Mouse (Mus musculus) T-helper 1 cell (primary cell): ENCODE measurements at regions not wholly inside any gene's neighbourhood (a gene's known extent, or its start where the extent isn't known, plus 50 kb on each side); places are given as distances from the start of the nearest gene placed in this dataset.

Experiments used
- in situ Hi-C: fragments of 300-600 bp; cut with MboI, MseI; formaldehyde crosslinking; loops from one replicate; pipeline ENCODE4 v1.15.1; 2025; ENCODE audit warnings: high pct_unique_total_duplicates

DNA sequence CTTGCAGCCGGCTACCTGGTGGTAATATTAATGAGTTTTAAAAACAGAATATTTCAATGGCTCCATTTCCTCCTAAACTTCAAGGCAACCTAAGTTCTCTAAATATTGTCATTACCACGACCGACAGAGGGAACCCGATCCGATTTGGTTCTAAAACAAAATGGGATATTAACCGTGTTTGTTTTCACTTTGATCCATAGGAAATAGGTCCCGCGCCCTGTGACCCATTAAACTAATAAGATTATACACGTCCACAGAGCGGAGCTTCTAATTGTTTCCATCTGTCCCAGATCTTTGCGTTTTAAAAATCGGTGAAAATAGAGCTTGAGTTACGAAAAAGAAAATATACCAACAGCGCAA lies 254.8 kb upstream of the Nfe2l3 start:
- in situ Hi-C loops, result no loop called here

DNA sequence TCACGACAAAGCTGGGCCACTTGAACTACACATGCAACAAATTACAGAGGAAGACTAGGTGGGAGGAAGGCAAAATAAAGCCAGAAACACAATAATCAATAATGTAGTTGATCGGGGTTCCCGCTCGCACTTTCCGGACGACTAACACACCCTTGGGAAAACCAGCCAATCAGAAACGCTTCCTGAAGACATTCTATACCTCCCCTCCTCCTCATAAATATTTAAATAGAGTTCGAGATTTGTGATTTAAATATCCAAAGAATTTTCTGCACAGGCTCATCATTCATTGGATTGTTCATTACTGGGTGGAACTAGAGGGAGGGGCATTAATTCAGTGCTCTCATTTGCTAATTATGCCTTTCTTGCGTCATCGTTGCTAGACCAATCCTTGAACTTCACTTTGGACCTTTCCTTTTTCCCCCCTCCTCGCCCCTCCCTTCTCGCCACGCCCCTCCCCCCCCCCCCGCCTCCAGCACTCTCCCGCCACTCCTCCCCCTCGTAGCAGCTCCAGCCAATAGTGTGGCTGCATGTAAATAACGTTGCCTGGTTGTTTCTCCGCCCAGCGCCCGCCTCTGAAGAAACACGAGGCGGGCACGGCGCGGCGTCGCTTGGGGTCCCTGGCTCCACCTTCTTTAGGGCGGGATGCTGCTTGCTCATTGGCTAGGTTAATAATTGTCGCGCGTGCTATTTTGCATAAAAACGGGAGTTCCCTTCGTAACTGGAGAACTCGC lies 254.2 kb upstream of the Nfe2l3 start:
- in situ Hi-C loops, result no loop called here

DNA sequence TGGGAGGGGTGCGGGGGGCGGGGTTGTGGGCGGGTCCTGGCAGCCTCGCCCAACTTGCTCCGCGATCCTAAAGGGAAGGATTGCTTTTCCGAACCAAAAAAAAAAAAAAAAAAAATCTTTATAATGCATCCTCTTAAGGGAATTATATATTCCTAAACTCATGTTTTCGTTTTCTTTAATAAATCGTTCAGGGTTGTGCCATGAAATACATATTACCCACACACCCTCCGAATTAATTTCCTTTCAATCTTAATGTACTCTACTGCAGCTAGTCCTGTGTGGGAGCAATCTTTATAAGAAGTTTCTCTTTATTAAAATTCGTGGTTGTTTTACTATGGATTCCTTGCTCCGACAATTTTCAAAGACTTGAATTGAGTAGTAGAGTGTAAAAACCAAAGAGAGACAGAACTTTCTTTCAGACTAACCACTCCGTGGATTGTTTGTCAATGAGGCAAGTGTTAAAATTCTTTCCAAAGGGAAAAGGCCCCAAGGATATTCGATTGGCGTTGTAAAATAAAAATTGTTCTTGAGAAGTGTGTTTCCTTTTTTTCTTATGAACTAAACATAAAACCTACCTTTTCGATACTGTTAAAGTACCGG lies 253.6 kb upstream of the Nfe2l3 start:
- in situ Hi-C loops, result no loop called here

DNA sequence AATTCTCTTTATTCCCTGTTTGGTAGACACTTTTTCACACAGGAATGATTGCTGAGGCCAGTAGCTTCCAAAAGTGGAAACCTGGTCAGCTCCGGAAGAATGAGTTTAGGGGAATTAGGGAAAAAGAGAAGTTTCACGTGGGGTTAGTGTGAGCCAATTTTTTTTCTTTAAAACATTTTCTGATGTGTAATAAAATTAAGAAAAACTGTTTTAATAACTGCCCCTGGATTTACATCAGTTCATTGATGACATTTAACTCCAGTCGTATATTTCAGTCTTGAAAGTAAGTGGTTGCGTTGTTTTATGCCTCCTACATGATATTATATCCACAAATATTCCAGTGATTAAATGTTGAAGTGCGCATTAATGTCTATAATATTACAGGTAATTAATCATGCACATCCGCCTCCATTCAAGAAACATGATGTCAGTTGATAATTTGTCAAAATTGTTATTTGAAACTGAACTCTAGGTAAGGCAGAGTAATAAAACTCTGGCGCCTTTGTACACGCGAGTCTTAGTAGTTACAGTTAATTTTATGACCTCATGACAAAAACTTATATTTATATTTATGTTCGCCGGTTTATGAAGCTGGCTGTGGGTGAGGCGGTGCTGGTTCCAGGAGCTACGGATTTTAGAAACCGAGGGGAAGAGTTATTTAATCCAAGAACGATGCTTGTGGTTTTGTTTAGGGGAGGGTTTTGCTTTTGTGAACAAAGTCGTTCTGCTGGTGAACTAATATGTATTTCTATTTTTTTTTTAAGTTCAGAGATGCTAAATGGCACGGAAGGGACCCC lies 252.5 kb upstream of the Nfe2l3 start:
- in situ Hi-C loops, result no loop called here

DNA sequence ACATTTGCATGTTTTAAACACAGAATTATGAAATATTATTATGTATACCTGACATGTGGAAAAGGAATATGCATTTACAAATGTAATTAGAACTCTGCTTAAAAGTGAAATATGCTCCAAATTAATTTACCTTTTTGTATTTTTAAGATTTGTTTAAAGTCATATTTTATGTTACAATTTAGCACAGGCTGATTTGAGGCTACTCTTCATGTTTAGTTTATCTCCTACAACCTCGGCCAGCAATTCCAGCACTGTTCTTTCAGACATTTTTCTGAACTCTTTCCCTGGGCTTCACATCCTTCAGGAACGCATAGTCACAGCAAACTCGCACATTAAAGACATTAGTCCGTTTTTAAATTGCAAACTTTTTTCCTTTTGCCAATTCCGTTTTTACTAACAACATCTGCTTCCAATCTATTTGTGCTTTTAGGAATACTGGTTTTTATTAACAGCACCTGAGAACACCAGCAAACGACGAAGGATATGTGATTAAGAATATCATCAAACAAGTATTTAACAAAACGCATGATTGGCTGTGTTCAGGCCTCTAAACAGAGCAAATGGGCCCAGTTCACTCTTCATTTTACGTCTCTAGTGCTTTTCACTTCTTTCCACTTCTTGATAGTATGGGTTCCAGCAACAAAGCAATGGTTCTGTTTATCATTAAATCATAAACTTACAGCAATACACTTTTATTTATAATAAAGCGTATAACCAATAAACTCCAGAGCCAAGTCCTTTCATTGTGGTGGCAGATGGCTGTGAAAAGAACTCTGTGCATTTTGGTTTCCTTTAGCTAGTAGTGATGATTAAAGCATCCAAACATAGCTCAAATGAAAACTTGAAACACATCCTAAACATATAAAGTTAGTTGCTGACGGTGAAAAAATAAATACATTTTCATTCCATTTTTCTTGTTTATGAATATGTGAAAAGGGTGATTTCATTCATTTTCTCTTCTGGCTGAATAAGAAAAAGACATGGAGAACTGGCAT lies 251.3 kb upstream of the Nfe2l3 start:
- in situ Hi-C loops, result no loop called here

DNA sequence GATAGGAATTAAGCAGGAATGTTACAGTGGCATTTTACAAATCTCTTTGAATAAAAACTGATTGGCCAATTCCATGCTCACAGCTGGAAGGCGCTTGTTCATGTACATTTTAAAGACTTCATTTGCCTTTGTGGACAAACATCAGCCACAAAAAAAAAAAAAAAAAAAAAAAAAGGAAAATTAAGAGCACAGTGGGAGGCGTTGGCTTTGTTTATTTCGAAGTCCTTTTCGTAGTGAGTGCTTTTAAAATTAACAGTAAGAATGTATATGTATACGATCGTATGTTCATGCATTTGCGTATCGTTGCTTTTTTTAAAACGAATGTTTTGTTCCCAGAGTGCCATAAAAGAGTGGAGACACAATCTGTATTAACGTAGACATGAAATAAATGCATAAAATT lies 250.6 kb upstream of the Nfe2l3 start:
- in situ Hi-C loops, result no loop called here

DNA sequence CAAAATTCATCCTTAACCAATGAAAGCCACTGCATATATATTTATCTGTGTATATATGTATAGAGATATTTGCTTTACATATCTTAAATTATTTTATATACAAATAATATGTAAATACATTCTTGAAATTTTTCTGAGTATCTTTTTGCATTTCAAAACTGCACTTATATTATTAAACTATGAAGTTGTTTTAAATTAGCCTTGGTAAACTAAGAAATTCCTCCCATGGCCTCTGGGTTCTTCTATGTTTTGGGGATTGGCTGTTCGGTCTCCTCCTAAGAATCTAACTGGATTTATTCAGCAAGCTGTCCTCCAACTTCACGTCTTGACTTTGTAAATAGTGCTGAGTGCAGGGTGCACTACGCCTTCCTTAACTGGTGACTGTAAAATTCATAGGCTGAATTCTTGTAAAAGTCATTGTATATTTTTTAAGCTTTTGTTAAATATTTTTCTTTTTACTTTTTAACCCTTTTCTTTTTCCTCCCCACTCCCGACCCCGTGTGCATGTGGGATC lies 249.6 kb upstream of the Nfe2l3 start:
- in situ Hi-C loops, result no loop called here

DNA sequence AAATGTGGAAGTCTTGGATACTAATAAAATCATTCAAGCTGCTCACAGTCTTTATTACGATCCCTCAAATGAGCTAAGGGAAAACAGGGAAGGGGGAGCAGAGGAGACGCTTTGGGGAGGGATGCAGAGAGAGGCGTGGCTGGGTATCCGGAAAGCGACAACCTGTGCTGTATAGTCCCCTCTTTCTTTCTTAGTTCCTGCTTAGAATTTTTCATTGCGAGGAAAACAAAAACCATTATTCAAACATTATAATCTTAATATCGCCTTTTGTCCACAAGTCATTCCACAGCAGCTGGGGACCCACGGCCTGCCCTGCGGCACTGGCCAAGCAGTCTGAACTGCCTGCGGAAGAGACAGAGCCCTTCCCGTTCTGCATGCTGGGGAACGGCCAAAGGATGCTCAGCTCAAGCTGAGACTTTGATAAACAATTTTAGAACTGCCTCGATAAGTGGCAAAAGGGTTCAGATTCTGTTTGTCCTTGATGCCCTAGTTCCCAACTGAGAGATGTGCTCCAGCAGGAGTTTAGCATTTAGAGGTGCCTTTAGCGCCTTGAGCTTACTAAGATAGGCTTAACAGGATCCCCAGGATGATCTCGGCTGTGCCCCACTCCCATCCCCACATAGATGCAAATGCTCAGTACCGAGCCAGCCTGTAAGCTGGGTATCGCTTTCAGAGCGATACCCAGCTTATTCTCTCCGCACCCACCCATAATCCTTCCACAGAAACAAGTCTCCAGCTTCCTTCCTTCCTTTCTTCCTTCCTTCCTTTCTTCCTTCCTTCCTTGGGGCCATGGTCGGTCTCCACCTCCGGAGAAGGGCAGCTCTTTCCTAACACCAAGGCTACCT lies 248.7 kb upstream of the Nfe2l3 start:
- in situ Hi-C loops, result no loop called here

DNA sequence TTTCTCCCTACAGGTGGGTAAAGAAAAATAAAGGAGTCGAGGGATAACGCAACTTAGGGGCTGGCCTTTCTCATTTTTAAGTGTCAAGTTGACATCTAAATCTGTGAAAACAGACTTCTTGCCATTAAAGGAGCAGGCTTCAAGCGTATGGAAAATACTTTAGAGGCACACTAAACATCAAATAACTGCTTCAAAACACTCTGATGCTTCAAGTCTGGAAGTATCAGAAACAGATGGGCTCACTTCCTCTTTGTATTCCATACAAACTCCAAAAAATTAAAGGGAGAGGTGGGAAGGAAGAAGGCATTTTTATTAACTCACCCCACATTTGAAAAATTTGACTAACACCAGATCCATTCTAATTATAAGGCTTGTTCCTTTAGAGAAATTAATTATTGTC lies 248.0 kb upstream of the Nfe2l3 start:
- in situ Hi-C loops, result no loop called here

DNA sequence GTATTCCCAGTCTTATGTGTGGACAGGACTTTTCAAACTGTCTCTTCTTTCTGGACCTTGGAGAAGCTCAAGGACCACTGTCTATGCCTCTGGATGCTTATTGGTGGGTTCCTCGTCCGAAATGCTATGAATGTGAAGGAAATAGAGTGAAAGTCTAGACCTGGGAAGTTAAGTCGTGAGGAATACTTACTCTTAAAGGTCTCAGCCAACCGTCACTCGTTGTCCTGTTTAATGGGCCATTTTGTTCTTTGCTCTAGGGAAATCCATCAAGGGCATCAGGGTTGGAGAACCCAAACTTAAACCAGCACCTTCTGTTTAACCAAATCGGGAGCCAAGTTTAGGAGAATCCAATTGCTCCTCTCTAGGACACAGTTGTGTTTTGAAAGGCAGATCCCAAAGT lies 247.3 kb upstream of the Nfe2l3 start:
- in situ Hi-C loops, result no loop called here

DNA sequence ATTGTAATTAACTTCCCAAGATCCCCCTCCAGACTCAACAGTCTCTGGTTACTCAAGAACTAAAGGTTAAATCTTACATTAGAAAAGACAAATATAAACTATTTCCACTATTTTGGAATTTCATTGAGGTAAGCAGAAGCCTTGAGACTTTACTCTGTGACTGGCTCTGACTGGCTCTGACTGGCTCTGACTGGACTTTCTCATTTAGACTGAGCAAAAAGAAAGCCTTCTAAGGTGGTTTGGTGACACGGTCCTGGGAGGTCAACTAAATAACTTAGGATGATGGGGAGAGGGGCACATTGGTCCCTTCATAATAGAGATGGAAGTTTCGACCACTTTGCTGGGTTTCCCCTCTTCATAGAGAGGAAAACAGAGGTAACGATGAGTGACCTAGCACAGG lies 243.3 kb upstream of the Nfe2l3 start:
- in situ Hi-C loops, result no loop called here

DNA sequence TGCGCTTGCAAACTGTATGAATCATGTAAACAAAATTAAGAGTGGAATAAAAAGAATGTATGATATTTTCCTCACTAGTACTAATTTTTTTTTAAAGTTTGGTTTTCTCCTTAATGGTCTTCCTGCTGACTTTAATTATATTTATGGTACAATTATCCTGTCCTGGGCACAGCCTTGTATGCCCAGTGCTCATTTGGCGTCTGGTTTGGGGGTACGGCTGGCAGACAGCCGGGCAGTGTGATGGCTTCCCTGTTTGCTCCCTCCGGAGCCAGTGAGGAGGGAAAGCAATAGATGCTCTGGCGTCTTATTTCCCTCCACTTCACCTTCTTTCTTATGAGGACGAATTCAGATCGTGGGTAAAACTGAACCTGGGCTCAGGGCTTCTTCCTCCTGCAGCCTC lies 239.6 kb upstream of the Nfe2l3 start:
- in situ Hi-C loops, result loop anchor here (10.0 kb wide), 1 partner anchor 1652 kb away; no protein-coding TSS in a partner anchor

DNA sequence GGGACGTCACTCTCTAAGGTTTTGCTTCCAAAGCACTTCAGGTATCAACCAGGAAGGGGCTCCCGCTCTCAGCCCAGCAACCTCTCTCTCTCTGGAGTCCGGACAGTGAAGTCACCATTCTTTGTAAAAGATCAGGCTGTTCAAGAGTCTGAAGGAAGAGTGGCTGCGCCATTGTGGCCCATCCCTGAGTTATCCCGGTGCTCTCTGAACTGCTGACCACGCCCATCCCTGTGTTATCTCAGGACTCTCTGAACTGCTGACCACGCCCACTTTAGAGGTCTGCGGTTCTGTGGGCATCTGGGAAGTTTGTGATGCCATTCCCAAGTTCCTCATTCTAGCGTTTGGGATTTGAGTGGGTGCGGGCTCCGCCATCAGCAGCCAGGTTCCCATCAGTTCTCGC lies 239.1 kb upstream of the Nfe2l3 start:
- in situ Hi-C loops, result loop anchor here (10.0 kb wide), 1 partner anchor 1651 kb away; no protein-coding TSS in a partner anchor

DNA sequence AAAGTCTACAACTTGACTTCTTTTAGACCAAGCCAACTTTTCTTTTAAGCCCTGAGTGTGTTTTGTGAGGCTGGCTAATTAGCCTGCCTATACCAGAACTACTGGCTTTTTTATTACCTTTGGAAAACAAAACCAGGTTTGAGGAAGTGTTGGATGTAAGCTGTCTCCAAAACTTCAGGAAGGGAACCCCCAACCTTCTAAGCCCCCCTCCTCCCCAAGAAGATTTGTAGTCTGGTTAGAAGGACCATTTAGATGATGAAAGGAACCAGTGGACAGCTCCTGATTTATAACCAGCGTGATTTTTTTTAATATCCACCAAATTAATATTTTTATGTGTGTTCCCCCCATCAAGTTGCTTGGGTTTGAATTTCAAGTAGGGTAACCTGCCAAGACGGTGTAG lies 236.1 kb upstream of the Nfe2l3 start:
- in situ Hi-C loops, result loop anchor here (10.0 kb wide), 1 partner anchor 1648 kb away; no protein-coding TSS in a partner anchor

DNA sequence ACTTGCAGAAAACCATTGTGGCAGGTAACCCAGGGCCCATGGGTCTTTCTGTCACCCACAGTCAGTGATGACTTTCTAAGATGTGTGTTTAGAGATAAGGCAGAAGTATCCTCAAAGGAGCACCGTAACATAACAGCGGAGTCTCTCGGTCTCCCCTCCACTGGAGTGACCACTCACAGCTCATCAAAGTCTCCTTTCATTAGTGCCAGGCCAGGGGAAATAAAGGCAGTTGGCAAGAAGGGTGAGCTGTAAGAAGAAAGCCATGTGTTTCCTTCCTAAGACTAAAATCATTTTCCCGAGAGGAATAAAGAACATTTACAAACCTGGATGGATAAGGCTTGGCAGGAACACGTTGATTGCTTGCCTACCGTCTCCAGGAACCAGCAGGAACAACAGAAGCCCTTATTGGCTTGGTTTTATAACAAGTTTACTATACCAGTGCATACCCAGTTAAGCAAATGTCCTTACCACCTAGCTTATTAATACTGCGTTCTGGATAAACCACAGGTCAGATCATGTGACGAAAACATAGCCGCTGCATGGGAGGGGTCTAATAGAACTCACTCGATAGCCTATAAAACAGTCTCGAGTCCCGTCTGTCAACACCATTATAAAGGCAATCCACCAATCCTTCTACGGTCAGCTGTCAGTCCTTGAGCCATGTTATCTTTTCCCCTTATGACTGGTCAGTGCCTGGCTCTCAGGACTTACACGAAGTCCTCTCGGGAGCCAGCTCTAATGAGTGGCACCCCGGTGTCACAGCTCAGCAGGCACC lies 235.3 kb upstream of the Nfe2l3 start:
- in situ Hi-C loops, result loop anchor here (10.0 kb wide), 1 partner anchor 1648 kb away; no protein-coding TSS in a partner anchor

DNA sequence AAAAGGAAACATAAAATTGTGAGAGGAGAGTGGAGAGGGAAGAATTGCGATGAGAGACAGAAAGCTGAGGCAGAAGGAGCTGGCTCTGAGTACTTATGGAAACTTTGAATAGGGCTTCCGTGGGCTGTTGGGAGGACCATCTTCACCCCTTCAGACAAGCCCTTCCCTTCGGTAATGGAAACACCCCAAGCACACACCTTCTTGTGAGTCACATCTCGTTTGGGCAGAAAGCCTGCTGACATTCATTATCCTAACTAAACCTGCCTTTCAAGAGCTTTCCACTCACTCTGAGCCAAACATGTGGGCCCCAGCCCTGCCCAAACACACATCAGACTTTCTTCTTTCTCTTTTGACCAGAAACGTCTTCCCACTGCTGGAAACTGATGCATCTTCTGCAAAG lies 232.3 kb upstream of the Nfe2l3 start:
- in situ Hi-C loops, result no loop called here

DNA sequence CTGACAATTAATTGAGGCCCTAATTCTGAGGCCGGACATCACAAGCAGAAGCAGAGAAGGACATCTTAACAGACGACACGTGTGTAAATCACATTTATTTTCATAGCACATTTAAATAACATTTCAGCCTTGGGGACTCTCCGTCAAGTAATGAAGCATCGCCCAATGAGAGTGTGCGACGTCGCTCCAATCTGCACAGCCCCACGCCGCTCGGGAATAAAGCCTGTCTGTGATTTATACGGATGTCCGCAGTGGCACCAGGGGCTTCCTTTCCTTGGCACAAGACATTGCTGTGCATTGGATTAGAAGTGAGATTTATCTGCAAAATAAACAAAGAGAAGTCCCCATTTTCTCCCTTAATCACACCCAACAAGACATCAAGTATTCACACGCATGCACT lies 231.6 kb upstream of the Nfe2l3 start:
- in situ Hi-C loops, result no loop called here

DNA sequence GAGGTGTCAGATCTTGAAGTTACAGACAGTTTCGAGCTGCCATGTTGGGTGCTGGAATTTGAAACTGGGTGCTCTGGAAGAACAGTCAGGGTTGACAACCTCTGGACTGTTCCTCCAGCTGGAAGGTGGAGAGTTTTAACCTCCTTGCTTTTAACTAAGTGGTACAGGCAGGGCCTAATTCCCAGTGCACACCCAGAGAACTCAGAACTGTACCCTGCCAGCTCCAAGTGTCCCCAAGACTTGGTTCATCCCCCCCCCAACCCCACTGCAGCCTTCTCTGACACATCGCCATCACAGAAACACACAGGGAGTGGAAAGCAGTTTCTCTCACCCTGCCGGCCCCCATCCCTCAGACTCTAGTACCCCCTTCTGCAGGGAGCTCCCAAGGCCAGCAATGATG lies 228.2 kb upstream of the Nfe2l3 start:
- in situ Hi-C loops, result no loop called here

DNA sequence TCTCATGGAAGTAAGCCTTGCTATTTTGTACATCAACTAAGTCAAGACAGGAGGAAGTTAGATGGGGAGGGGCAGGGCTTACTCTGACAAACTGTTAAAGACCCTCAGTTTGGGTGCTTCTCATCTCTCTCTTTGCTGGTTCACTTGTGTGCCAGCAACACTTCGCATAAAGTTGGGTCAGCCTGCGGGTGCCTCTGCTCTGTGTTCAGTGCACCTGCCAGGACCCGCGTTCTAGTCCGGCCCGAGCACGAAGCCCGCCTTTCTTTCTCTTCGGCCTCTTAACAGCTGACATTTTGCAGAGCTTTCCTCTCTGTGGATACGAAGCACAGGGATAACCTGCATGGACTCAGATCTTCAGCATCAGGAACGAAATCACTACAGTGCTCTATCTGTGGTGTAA lies 227.1 kb upstream of the Nfe2l3 start:
- in situ Hi-C loops, result loop anchor here (5.0 kb wide), 2 partner anchors 157 to 372 kb away; no protein-coding TSS in a partner anchor
